Mouse (Mus musculus) liver, embryonic 14 days (tissue): ENCODE measurements around the gene Cryga. TPM values are rescaled to one million over a fixed set of nuclear protein-coding genes. Genes with fewer than 3 reads are reported as not detected.

Experiments used
- polyA plus RNA-seq: library from polyadenylated mRNA; depleted of rRNA; stranded (reverse); fragments of >200 nt; gene quantifications from 2 replicates; pipeline ENCODE4 v1.2.3, GENCODE M21; 2012; rRNA removed

Gene Cryga
- not detected in 2 replicates for polyA plus RNA-seq

GRCm38 (mm10) chr1:65103273-65103672, at the start of gene Cryga:
TSS of gene Cryga (minus strand) at chr1:65103373.

GRCm38 (mm10) chr1:65122574-65123372, 19.6 kb upstream of the Cryga start, which contains the start of gene D630023F18Rik:
TSS of gene D630023F18Rik (minus strand) at chr1:65123214.

GRCm38 (mm10) chr1:65119438-65119837, 16.3 kb upstream of the Cryga start, which contains the start of gene Gm28845:
TSS of gene Gm28845 (minus strand) at chr1:65119558.

GRCm38 (mm10) chr1:65082188-65082587, 21.0 kb downstream of the Cryga start, which contains the start of gene Crygb:
TSS of gene Crygb (minus strand) at chr1:65082288.

GRCm38 (mm10) chr1:65073589-65073988, 29.6 kb downstream of the Cryga start, which contains the start of gene Crygc:
TSS of gene Crygc (minus strand) at chr1:65073689.

GRCm38 (mm10) chr1:65063352-65063751, 39.8 kb downstream of the Cryga start, which contains the start of gene Crygd:
TSS of gene Crygd (minus strand) at chr1:65063452.

GRCm38 (mm10) chr1:65050952-65051351, 52.2 kb downstream of the Cryga start, which contains the start of gene Cryge:
TSS of gene Cryge (minus strand) at chr1:65051149.

Other genes starting within 250 kb of the Cryga start
- 0.71 and 0.82 TPM in 2 replicates for gene Plekhm3, start 146.5 kb downstream of the Cryga start, polyA plus RNA-seq
- 0.01 and 0.05 TPM in 2 replicates for gene Akr1cl, start 70.6 kb downstream of the Cryga start, polyA plus RNA-seq
- not detected in 2 replicates for gene Cryge, start 52.2 kb downstream of the Cryga start, polyA plus RNA-seq
- gene Crygd, start 39.9 kb downstream of the Cryga start, polyA plus RNA-seq = not detected in 2 replicates
- not detected in 2 replicates for gene Crygc, start 29.7 kb downstream of the Cryga start, polyA plus RNA-seq
- gene Crygb, start 21.1 kb downstream of the Cryga start, polyA plus RNA-seq = not detected in 2 replicates
- not detected in 2 replicates for gene Gm28845, start 16.2 kb upstream of the Cryga start, polyA plus RNA-seq
- gene D630023F18Rik, start 19.8 kb upstream of the Cryga start, polyA plus RNA-seq = 0.10 and 0.17 TPM in 2 replicates
- 35.6 and 43.4 TPM in 2 replicates for gene Idh1, start 83.1 kb upstream of the Cryga start, polyA plus RNA-seq
- gene Pikfyve, start 83.3 kb upstream of the Cryga start, polyA plus RNA-seq = 2.8 and 3.3 TPM in 2 replicates
- 0.01 TPM in 1 of 2 replicates, not detected in the other for gene Pth2r, start 178.7 kb upstream of the Cryga start, polyA plus RNA-seq